Mouse (Mus musculus) hindbrain, embryonic 15.5 days (tissue): ENCODE measurements around the gene Lrrc1. TPM values are rescaled to one million over a fixed set of nuclear protein-coding genes. Genes with fewer than 3 reads are reported as not detected.

Experiments used
- ATAC-seq: fragments of 200-750 bp; cut with Nextera tagmentation; 2 replicates; pipeline ENCODE4 v1.8.0; 2017; ENCODE audit warnings: low read depth, moderate number of reproducible peaks, moderate TSS enrichment; ENCODE audit not compliant: low FRiP score
- H3K27ac ChIP-seq: fragments of 300-500 bp; sonication (generic); replicated peaks from 2 replicates; pipeline ENCODE4 v1.5.1; 2015; ENCODE audit warnings: mild to moderate bottlenecking, inconsistent platforms
- H3K27me3 ChIP-seq: fragments of 300-500 bp; sonication (generic); 2 replicates; pipeline ENCODE4 v1.6.1; 2015; ENCODE audit warnings: control low read depth, inconsistent platforms
- H3K36me3 ChIP-seq: fragments of 300-500 bp; sonication (generic); 2 replicates; pipeline ENCODE4 v1.6.1; 2015; ENCODE audit warnings: control low read depth, inconsistent platforms
- H3K4me1 ChIP-seq: fragments of 300-500 bp; sonication (generic); replicated peaks from 2 replicates; pipeline ENCODE4 v1.6.1; 2015; ENCODE audit warnings: control low read depth, inconsistent platforms
- H3K4me2 ChIP-seq: fragments of 300-500 bp; sonication (generic); 2 replicates; pipeline ENCODE4 v1.6.1; 2015; ENCODE audit warnings: moderate library complexity, mild to moderate bottlenecking, inconsistent platforms
- H3K4me3 ChIP-seq: fragments of 300-500 bp; sonication (generic); 2 replicates; pipeline ENCODE4 v1.5.1; 2015; ENCODE audit warnings: mild to moderate bottlenecking, inconsistent platforms
- H3K9ac ChIP-seq: fragments of 300-500 bp; sonication (generic); 2 replicates; pipeline ENCODE4 v1.6.1; 2015; ENCODE audit warnings: inconsistent platforms
- H3K9me3 ChIP-seq: fragments of 300-500 bp; sonication (generic); 2 replicates; pipeline ENCODE4 v1.6.1; 2016; ENCODE audit warnings: control low read depth, inconsistent platforms
- WGBS: fragments of 180-500 bp; shearing (Covaris S2); methylation state at CpG from one replicate; pipeline ENCODE4 v1.1.7; 2015; 5-methylcytosine and 5-hydroxymethylcytosine counted together
- polyA plus RNA-seq: library from polyadenylated mRNA; unstranded; fragments of >200 nt; fragmentation: Nextera tagmentation; extraction: Ambion mirVana; gene quantifications from 2 replicates; pipeline ENCODE4 v1.2.1, GENCODE M21; 2015

The Lrrc1 gene
- polyA plus RNA-seq, 1 experiment from 2014 or later = 5.9 TPM

DNA sequence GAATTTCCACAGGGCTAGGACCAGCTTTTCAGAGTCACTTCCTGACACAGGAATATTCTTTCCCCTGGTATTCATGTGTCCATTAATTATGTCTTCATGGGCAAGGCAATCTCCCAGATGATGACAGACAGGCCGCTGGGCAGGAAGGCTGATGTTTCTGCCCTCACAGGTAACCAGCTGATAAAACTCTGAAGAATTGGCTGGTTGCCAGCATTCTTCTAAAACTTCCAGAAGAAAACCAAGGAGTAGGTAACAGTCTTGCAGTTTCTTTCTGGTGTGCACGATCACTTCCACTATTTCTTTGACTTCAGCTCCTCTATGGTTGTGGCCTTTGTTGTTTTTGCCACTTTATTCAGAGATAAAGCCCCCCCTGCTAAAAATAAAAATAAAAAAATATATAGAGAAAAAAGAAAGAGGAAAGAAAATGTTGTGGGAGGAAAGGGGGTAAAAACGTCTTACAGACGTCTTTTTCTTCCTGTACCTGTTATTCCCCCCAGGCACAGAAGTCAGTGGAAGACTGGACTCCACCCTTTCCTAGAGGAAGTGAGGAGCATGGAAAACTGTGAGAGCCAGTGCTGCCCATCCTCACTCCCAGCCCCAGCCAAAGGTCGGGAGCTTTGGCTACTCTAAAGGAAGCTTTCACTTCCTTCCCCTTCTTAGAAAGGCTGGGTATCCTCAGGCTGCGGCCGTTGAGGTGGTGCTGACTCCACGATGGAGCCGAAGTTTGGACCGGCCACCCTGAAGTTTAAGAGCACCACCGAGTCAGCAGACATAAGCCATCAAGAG, 115.2 kb downstream of the Lrrc1 start:
- no peaks in the 10 kb centered on the region for H3K9me3 ChIP-seq
- no peak for ATAC-seq
- WGBS = 91% methylated on average over 11 of the region's 11 CpGs
- peaks cover 18% of the 10 kb centered on the region for H3K4me1 ChIP-seq
- H3K4me2 ChIP-seq = no peak overlapping the region
- H3K36me3 ChIP-seq = no peaks in the 10 kb centered on the region
- no peaks in the 10 kb centered on the region for H3K27me3 ChIP-seq
- H3K9ac ChIP-seq = no peak overlapping the region
- H3K27ac ChIP-seq = no peak overlapping the region
- H3K4me3 ChIP-seq = no peak overlapping the region

DNA sequence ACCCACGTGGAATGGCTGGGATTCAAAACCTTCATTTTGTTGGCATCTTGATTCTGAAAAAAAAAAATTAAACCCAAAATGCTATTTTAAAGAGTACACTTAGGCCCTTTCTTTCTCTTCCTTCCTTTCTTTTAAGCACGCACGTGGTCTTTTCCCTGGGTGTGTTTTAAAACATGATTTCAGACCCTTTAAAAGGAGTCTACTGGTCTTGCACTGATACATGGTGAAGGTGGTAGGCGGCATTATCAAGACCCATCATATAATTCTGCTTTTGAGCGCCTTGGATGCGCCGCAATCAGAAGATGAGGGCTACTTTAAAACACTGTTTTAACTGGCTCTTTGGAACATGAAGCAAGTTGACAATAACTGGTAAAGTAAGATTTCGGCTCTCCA, 115.9 kb downstream of the Lrrc1 start:
- no peak overlapping the region for H3K27ac ChIP-seq
- no peak overlapping the region for H3K4me3 ChIP-seq
- 91% methylated on average over 8 of the region's 8 CpGs for WGBS
- no peak for ATAC-seq
- no peaks in the 10 kb centered on the region for H3K9me3 ChIP-seq
- H3K9ac ChIP-seq = no peak overlapping the region
- H3K4me2 ChIP-seq = no peak overlapping the region
- peaks cover 18% of the 10 kb centered on the region for H3K4me1 ChIP-seq
- no peaks in the 10 kb centered on the region for H3K36me3 ChIP-seq
- no peaks in the 10 kb centered on the region for H3K27me3 ChIP-seq

DNA sequence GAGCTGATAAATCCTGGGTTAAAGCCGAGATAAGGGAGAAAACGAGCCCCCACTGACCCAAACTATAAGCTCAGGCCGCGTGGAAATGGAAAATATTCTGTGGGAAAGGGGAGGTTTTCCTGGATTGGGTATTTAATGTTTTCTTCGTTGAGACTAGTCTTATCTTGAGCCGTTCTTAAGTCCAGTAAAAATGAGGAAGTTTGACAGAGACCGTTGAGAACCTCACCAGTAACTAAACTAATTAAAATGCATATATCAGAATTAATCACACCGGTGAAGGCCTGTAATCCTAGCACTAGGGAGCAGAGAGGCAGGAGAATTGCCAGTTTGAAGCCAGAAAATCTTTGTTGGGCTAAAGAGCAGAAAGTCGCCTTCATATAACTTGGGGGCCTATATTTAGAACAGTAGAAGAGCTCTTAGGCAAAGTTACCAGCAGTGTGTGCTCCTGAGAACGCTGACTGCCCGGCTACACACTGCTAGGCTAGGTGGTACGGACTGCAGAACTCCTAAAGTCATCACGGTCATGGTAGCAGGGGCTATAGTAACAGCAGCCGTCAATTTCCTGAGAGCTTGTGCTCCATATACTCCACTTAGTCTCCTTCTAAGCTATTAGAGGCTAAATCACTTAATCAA, 116.4 kb downstream of the Lrrc1 start:
- Histone ChIP-seq H3K36me3 (no peaks in the 10 kb centered on the region), H3K27me3 (no peaks in the 10 kb centered on the region), H3K4me3 (no peak overlapping the region), H3K27ac (no peak overlapping the region), H3K4me2 (peak overlapping the region; percentile 41; the same call in 1 of the 2 replicates), H3K4me1 (peaks cover 18% of the 10 kb centered on the region), H3K9me3 (no peaks in the 10 kb centered on the region), H3K9ac (no peak overlapping the region)
- WGBS = 50% methylated on average over 14 of the region's 14 CpGs
- no peak for ATAC-seq

DNA sequence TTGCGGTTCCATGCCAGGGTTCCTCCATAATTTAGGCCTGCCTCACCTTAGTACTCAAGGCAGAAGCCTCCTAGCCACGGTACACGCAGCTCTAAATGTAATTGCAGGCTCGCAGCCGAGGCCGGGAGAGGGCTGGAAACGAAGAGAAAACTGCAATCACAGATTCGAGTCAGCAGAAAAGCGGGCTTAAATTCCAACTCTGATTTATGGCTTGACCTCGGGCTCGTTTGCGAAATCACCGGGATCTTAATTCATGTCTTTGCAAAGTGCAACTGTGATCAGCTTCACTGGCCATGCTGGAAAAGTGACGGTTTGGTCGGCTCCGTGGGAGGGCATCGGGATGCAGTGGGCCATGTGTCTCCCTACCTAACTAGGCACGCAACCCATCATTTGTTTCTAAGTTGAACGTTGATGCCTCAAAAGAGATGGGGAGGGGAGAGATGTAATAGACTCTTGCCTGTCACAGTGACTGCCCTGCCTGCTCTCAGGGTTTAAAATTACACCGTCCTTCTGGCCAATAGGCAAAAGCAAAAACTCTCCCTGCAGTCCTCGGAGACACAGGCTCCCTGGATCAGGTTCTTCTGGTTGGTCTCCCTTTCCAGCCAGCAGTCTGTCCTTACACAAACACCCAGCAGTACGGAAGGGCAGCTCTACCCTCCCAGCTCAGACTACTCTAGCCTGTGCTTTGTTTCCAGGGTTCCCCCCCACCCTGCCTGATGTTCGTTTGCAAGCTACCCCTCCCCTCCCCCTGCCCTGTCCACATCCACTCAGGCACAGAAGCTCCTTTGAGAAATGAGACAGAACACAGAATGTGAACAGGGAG, 117.2 kb downstream of the Lrrc1 start:
- Histone ChIP-seq H3K9ac (no peak overlapping the region), H3K4me1 (peaks cover 18% of the 10 kb centered on the region), H3K4me3 (no peak overlapping the region), H3K27ac (no peak overlapping the region), H3K4me2 (peak overlapping the region; percentile 41), H3K27me3 (no peaks in the 10 kb centered on the region), H3K9me3 (no peaks in the 10 kb centered on the region), H3K36me3 (no peaks in the 10 kb centered on the region)
- ATAC-seq = peak; percentile 57
- 32% methylated on average over 23 of the region's 23 CpGs for WGBS

DNA sequence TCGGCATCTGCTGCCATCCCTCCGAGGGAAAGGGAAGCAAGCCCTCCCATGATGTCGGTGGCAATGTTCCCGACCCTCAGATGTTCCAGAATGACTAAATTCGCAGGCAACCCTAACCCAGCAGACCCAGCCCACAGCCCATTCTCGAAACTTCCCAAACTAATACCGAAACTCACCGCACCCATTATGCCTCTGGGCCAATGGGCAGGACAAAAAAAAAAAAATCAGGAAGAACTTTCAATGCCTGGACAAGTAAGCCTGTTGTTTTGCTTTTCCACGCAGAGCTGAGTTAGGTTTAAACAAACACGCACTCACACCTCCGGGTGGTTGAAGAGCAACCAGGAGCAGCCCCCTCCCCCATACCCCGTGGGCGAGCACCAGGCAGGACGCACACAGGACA, 118.6 kb downstream of the Lrrc1 start:
- H3K4me3 ChIP-seq = no peak overlapping the region
- H3K4me1 ChIP-seq = peaks cover 18% of the 10 kb centered on the region
- no peaks in the 10 kb centered on the region for H3K27me3 ChIP-seq
- no peaks in the 10 kb centered on the region for H3K36me3 ChIP-seq
- no peak overlapping the region for H3K4me2 ChIP-seq
- H3K9me3 ChIP-seq = no peaks in the 10 kb centered on the region
- no peak overlapping the region for H3K27ac ChIP-seq
- H3K9ac ChIP-seq = no peak overlapping the region
- 76% methylated on average over 14 of the region's 14 CpGs for WGBS
- no peak for ATAC-seq

DNA sequence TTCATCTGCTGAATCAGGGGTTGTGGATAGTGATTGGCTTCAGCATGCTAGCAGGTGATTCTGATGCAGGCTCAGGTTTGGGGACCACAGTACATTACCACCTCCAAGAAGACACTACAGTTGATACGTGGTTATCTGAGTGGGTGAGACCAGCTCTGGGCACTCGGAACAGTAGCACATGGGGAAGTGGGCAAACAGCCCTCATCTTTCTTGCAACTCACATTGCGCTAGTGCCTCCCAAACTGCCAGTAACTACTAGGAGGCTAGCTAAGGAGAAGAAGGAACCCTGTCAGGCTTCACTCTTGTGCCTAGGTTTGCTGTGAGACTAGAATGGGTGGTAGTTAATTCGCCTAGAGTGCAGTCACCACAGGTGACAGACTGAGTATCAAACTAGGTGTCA, 119.1 kb downstream of the Lrrc1 start:
- no peaks in the 10 kb centered on the region for H3K36me3 ChIP-seq
- H3K27me3 ChIP-seq = no peaks in the 10 kb centered on the region
- WGBS = 95% methylated on average over 4 of the region's 4 CpGs
- H3K9ac ChIP-seq = no peak overlapping the region
- H3K4me3 ChIP-seq = no peak overlapping the region
- H3K27ac ChIP-seq = no peak overlapping the region
- no peak overlapping the region for H3K4me2 ChIP-seq
- no peak for ATAC-seq
- H3K4me1 ChIP-seq = peaks cover 18% of the 10 kb centered on the region
- no peaks in the 10 kb centered on the region for H3K9me3 ChIP-seq

DNA sequence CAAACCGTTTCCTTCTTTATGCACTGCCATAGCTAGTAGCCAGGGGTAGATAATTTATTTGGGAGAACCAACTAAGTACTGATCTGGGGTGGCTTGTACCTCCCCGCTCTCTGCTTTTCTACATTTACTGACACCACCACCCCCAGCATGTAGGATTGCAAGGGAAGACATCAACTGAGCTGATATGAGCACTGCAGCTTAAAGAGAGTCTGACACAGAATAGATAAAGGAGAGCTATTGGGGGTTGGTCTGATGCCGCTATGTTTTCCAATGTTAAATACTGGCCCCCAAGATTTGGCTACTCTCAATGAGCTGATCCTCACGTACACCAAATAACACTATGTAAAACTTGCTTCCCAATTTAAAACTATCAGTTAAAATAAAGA, 124.5 kb downstream of the Lrrc1 start:
- Histone ChIP-seq H3K9me3 (no peaks in the 10 kb centered on the region), H3K4me1 (no peaks in the 10 kb centered on the region), H3K36me3 (no peaks in the 10 kb centered on the region), H3K27me3 (no peaks in the 10 kb centered on the region), H3K9ac (no peak overlapping the region), H3K4me2 (no peak overlapping the region), H3K4me3 (no peak overlapping the region), H3K27ac (no peak overlapping the region)
- 94% methylated on average over 4 of the region's 4 CpGs for WGBS
- no peak for ATAC-seq

DNA sequence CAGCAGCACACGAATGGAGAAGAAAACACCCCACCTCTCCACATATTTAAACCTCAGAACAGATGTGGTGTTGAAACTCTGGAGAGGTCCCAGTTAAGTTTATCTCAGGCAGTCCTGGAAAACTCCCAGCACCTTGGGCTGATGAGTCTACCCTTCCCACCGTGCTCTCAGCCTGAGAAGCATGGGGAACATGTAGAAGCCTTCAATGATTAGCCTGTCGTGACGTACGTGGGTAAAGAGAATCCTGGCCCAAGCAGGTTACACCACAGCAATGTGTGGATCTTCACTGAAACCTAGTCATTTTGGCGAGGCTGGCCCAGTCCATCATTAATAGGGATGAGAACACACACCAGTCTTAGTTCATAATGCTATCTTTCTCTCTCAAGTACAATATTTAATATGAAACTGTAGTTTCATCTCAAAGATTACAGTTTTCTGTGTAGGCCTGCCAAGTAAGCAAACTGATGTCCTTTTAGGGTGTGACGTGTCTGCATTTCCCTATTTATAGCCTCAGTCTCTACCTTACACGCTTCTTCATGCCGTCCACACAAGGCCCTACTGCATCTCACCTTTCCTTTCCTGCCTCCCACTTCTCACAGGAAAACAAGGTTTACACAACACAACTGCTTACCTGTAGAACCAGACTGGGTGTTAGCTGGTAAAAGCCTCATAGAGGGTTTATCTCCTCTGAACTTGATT, 125.0 kb downstream of the Lrrc1 start:
- WGBS = 94% methylated on average over 9 of the region's 9 CpGs

DNA sequence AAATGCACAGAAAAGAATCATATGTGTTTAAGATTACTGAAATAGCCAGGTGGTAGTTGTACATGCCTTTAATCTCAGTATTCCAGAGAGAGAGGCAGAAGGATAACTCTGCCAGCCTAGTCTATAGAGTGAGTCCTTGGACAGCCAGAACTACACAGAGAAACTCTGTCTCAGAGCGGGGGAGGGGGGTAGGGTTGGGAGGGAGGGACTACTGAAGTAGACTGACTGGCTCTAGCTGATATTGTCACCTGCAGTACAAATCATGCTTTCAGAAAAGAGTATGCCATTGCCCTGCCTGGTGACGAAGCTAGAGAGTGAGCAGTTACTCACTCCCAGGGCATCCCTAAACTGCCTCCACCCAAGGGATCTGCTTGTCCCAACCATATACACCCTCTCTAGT, 125.9 kb downstream of the Lrrc1 start:
- Histone ChIP-seq H3K36me3 (no peaks in the 10 kb centered on the region), H3K9me3 (no peaks in the 10 kb centered on the region), H3K27ac (no peak overlapping the region), H3K4me3 (no peak overlapping the region), H3K27me3 (no peaks in the 10 kb centered on the region), H3K9ac (no peak overlapping the region), H3K4me1 (no peaks in the 10 kb centered on the region), H3K4me2 (no peak overlapping the region)
- 77% methylated on average over 2 of the region's 2 CpGs for WGBS
- ATAC-seq = no peak

More for the DNA sequence above, 125.0 kb downstream of the Lrrc1 start:
- Histone ChIP-seq H3K4me3 (no peak overlapping the region), H3K27me3 (no peaks in the 10 kb centered on the region), H3K9me3 (no peaks in the 10 kb centered on the region), H3K9ac (no peak overlapping the region), H3K4me1 (no peaks in the 10 kb centered on the region), H3K27ac (no peak overlapping the region), H3K36me3 (no peaks in the 10 kb centered on the region), H3K4me2 (no peak overlapping the region)
- no peak for ATAC-seq

DNA sequence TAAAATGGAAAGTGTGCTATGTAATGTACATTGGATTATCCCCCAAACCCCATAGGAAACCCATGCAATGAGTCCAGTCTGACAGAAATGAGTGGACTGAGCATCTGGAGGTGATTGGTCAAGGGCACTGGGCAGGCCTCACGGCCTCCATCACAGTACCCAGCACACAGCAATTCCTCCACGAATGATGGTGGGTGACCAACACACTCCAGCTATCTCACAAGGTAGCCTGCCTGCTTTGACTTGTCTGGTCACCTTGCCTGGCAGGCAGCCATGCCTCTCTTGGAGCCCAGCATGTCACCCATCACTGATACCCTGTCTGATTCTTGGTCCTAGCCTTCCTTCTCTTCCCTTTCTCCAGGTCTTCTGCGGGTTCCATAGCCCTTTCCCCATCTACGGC, 128.2 kb downstream of the Lrrc1 start:
- Histone ChIP-seq H3K4me1 (no peaks in the 10 kb centered on the region), H3K4me2 (no peak overlapping the region), H3K27me3 (no peaks in the 10 kb centered on the region), H3K9ac (no peak overlapping the region), H3K27ac (no peak overlapping the region), H3K4me3 (no peak overlapping the region), H3K9me3 (no peaks in the 10 kb centered on the region), H3K36me3 (no peaks in the 10 kb centered on the region)
- WGBS = 95% methylated on average over 4 of the region's 4 CpGs
- ATAC-seq = no peak

DNA sequence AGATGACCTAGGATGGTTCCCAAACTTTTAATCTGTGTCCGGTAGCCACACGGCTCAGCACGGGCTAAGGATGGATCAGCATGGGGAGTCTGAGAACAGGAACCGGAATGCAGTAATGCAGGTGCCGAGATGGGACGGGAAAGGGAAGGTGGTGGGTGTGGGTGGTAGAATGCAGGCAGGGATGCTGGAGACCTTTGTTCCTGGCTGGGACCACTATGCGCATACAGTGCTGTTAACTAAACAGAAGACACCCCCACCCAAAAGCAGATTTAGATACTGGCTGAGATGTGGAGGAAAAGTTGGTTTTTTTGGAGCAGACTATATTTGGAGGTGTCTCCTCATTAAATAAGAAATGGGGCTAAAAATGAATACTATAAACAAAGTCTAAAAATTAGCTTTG, 128.7 kb downstream of the Lrrc1 start:
- Histone ChIP-seq H3K4me3 (no peak overlapping the region), H3K9me3 (no peaks in the 10 kb centered on the region), H3K9ac (no peak overlapping the region), H3K36me3 (no peaks in the 10 kb centered on the region), H3K4me2 (no peak overlapping the region), H3K4me1 (no peaks in the 10 kb centered on the region), H3K27ac (no peak overlapping the region), H3K27me3 (no peaks in the 10 kb centered on the region)
- 95% methylated on average over 7 of the region's 7 CpGs for WGBS
- no peak for ATAC-seq
